Mouse (Mus musculus) CH12.LX (cell line): Measurements from ENCODE around the gene Ndufb2. TPM values are rescaled to one million over a fixed set of nuclear protein-coding genes. Genes with fewer than 3 reads are reported as not detected.

Experiments
- DNase-seq: peaks from one replicate; pipeline ENCODE4 v3.0.0-alpha.2; 2013; ENCODE audit errors: extremely low read depth
- H3K27ac ChIP-seq: 2 replicates; pipeline ENCODE4 v1.5.1; 2012; ENCODE audit warnings: low read depth, mild to moderate bottlenecking, control low read depth, moderate library complexity; ENCODE audit not compliant: insufficient read depth
- H3K27me3 ChIP-seq: replicated peaks from 2 replicates; pipeline ENCODE3; 2012; ENCODE audit warnings: inconsistent platforms
- H3K36me3 ChIP-seq, 2 experiments: replicated peaks in 1 of 2; 2 replicates each; pipeline versions ENCODE3 to v1.6.1; 2012; ENCODE audit warnings: inconsistent platforms in 1 of 2, low read length in 1 of 2, mild to moderate bottlenecking in 1 of 2, mixed read lengths in 1 of 2, moderate library complexity in 1 of 2; ENCODE audit not compliant: control insufficient read depth in 1 of 2, insufficient read depth in 1 of 2
- H3K4me1 ChIP-seq, 2 experiments: 2 replicates each; pipeline ENCODE4 v1.6.1; 2012; ENCODE audit warnings: inconsistent platforms in 1 of 2, moderate library complexity in 1 of 2; ENCODE audit not compliant: insufficient read depth in 2 of 2, control insufficient read depth in 1 of 2
- H3K4me2 ChIP-seq: 2 replicates; pipeline ENCODE4 v1.6.1; 2012; ENCODE audit warnings: low read depth, mild to moderate bottlenecking, control low read depth; ENCODE audit not compliant: poor library complexity, insufficient read depth, severe bottlenecking
- H3K4me3 ChIP-seq, 3 experiments: fragments of 150-350 bp in 1 of 3; sonication (generic) in 1 of 3; replicated peaks in 1 of 3; 2 replicates each; pipeline versions ENCODE3 to v1.5.1; 2011 to 2012; ENCODE audit warnings: low read depth in 2 of 3, low read length in 2 of 3, mild to moderate bottlenecking in 2 of 3, moderate library complexity in 2 of 3, control low read depth in 1 of 3, improper control_type of control experiment in 1 of 3, inconsistent platforms in 1 of 3, mixed read lengths in 1 of 3; ENCODE audit not compliant: poor library complexity in 1 of 3
- H3K79me2 ChIP-seq: replicated peaks from 2 replicates; pipeline ENCODE4 v1.6.1; 2012; ENCODE audit warnings: mild to moderate bottlenecking, moderate library complexity; ENCODE audit not compliant: control insufficient read depth, poor library complexity, insufficient read depth, severe bottlenecking; ENCODE audit errors: extremely low read depth
- H3K9ac ChIP-seq: 2 replicates; pipeline ENCODE4 v1.6.1; 2012; ENCODE audit warnings: low read depth, mild to moderate bottlenecking, control low read depth, moderate library complexity; ENCODE audit not compliant: insufficient read depth
- H3K9me3 ChIP-seq: replicated peaks from 2 replicates; pipeline ENCODE3; 2012; ENCODE audit warnings: low read length, inconsistent platforms, mixed read lengths
- BHLHE40 ChIP-seq: IDR thresholded peaks from 2 replicates; pipeline ENCODE4 v1.6.1; 2011; ENCODE audit warnings: mild to moderate bottlenecking, low read depth, low read length, improper control_type of control experiment
- CHD1 ChIP-seq: IDR thresholded peaks from 2 replicates; pipeline ENCODE4 v1.6.1; 2012; ENCODE audit warnings: low read depth, low read length, improper control_type of control experiment, inconsistent platforms
- CHD2 ChIP-seq: IDR thresholded peaks from 2 replicates; pipeline ENCODE4 v1.6.1; 2011; ENCODE audit warnings: low read length, improper control_type of control experiment
- CTCF ChIP-seq, 2 experiments: IDR thresholded peaks in 1 of 2; conservative IDR thresholded peaks in 1 of 2; 2 replicates each; pipeline ENCODE4 v1.5.1; 2011 to 2012; ENCODE audit warnings: low read depth in 2 of 2, low read length in 2 of 2, improper control_type of control experiment in 1 of 2, inconsistent platforms in 1 of 2, mild to moderate bottlenecking in 1 of 2, moderate library complexity in 1 of 2
- E2F4 ChIP-seq: IDR thresholded peaks from 2 replicates; pipeline ENCODE4 v1.6.1; 2011; ENCODE audit warnings: low read depth, low read length, improper control_type of control experiment; ENCODE audit not compliant: insufficient replicate concordance
- ELF1 ChIP-seq: IDR thresholded peaks from 2 replicates; pipeline ENCODE4 v1.6.1; 2014; ENCODE audit warnings: low read depth, mild to moderate bottlenecking, inconsistent platforms, low read length, improper control_type of control experiment
- GABPA ChIP-seq: IDR thresholded peaks from 2 replicates; pipeline ENCODE4 v1.6.1; 2012; ENCODE audit warnings: low read depth, low read length, improper control_type of control experiment, inconsistent platforms; ENCODE audit not compliant: insufficient replicate concordance
- HCFC1 ChIP-seq: IDR thresholded peaks from 2 replicates; pipeline ENCODE4 v1.6.1; 2012; ENCODE audit warnings: low read depth, mild to moderate bottlenecking, inconsistent platforms, low read length, improper control_type of control experiment
- IRF4 ChIP-seq: IDR thresholded peaks from 2 replicates; pipeline ENCODE4 v1.6.1; 2014; ENCODE audit warnings: low read depth, mild to moderate bottlenecking, inconsistent platforms, low read length, improper control_type of control experiment
- JUN ChIP-seq: IDR thresholded peaks from 2 replicates; pipeline ENCODE4 v1.6.1; 2011; ENCODE audit warnings: low read depth, mild to moderate bottlenecking, low read length, improper control_type of control experiment, moderate library complexity; ENCODE audit not compliant: insufficient read depth
- JUND ChIP-seq: conservative IDR thresholded peaks from 2 replicates; pipeline ENCODE4 v1.6.1; 2011; ENCODE audit warnings: low read depth, low read length, improper control_type of control experiment
- KAT2A ChIP-seq: IDR thresholded peaks from 2 replicates; pipeline ENCODE4 v1.6.1; 2012; ENCODE audit warnings: low read length, improper control_type of control experiment, inconsistent platforms; ENCODE audit not compliant: insufficient replicate concordance
- MAX ChIP-seq: IDR thresholded peaks from 2 replicates; pipeline ENCODE4 v1.6.1; 2011; ENCODE audit warnings: low read length, improper control_type of control experiment
- MEF2A ChIP-seq: IDR thresholded peaks from 2 replicates; pipeline ENCODE4 v1.6.1; 2014; ENCODE audit warnings: low read depth, mild to moderate bottlenecking, inconsistent platforms, low read length, improper control_type of control experiment, borderline replicate concordance
- MYC ChIP-seq: IDR thresholded peaks from 2 replicates; pipeline ENCODE4 v1.6.1; 2011; ENCODE audit warnings: low read depth, mild to moderate bottlenecking, improper control_type of control experiment, low read length
- NRF1 ChIP-seq: IDR thresholded peaks from 2 replicates; pipeline ENCODE4 v1.6.1; 2014; ENCODE audit warnings: low read depth, mild to moderate bottlenecking, inconsistent platforms, low read length, improper control_type of control experiment, moderate library complexity
- PAX5 ChIP-seq: IDR thresholded peaks from 2 replicates; pipeline ENCODE4 v1.6.1; 2012; ENCODE audit warnings: low read length, inconsistent platforms, mixed read lengths
- POLR2A ChIP-seq: IDR thresholded peaks from 2 replicates; pipeline ENCODE4 v1.6.1; 2011; ENCODE audit warnings: low read depth, mild to moderate bottlenecking, improper control_type of control experiment, low read length
- POLR2AphosphoS2 ChIP-seq: IDR thresholded peaks from 2 replicates; pipeline ENCODE4 v1.6.1; 2011; ENCODE audit warnings: low read depth, low read length, improper control_type of control experiment
- RAD21 ChIP-seq: IDR thresholded peaks from 2 replicates; pipeline ENCODE4 v1.6.1; 2011; ENCODE audit warnings: low read depth, mild to moderate bottlenecking, low read length, improper control_type of control experiment, moderate library complexity
- RCOR1 ChIP-seq: conservative IDR thresholded peaks from 2 replicates; pipeline ENCODE4 v1.6.1; 2012; ENCODE audit warnings: low read depth, mild to moderate bottlenecking, inconsistent platforms, low read length, improper control_type of control experiment
- SIN3A ChIP-seq: IDR thresholded peaks from 2 replicates; pipeline ENCODE4 v1.6.1; 2012; ENCODE audit warnings: low read length, improper control_type of control experiment, inconsistent platforms
- ZC3H11A ChIP-seq: IDR thresholded peaks from 2 replicates; pipeline ENCODE4 v1.6.1; 2012; ENCODE audit warnings: low read depth, mild to moderate bottlenecking, inconsistent platforms, low read length, improper control_type of control experiment
- ZMIZ1 ChIP-seq: IDR thresholded peaks from 2 replicates; pipeline ENCODE4 v1.6.1; 2012; ENCODE audit warnings: low read depth, mild to moderate bottlenecking, inconsistent platforms, low read length, improper control_type of control experiment
- dilution Hi-C: fragments of 300-500 bp; cut with MboI; formaldehyde crosslinking; loops from 2 replicates; pipeline ENCODE4 v1.14.3; 2020; ENCODE audit warnings: low sequenced_read_pairs; ENCODE audit not compliant: extremely low pct_unique_long_range_greater_than_20kb, extremely low pct_ligation_motif_present
- in situ Hi-C: fragments of 300-500 bp; cut with MboI; formaldehyde crosslinking; loops from 3 replicates; pipeline ENCODE4 v1.14.3; 2019; ENCODE audit warnings: low sequenced_read_pairs, low pct_ligation_motif_present, low pct_unique_long_range_greater_than_20kb, mixed read lengths
- polyA plus RNA-seq: library from polyadenylated mRNA; unstranded; fragments of >175 nt; gene quantifications from 2 replicates; pipeline ENCODE4 v1.2.1, GENCODE M21; 2012; ENCODE audit warnings: low read depth; ENCODE audit not compliant: insufficient read length
- total RNA-seq, 2 experiments: library from RNA; depleted of rRNA; stranded (reverse); fragments of 300-350 nt in 1 of 2; fragments of >200 nt in 1 of 2; gene quantifications; 2 replicates each; pipeline ENCODE4 v1.2.3; 2012 to 2014

Gene Ndufb2
- total and polyA plus RNA-seq, 3 experiments: 90.9 to 225 (median 162) TPM

GRCm38 (mm10) chr6:39545474-39545873 is 46.9 kb upstream of the Ndufb2 start:
- TF ChIP-seq POLR2AphosphoS2 (no peak), RAD21 (no peak), IRF4 (no peak), CTCF (conservative IDR thresholded peaks at IDR 0.05 in 1 of 2, IDR thresholded peaks at IDR 0.05 in 1 of 2; ENCODE audit: low read depth in 2 of 2, low read length in 2 of 2) (no peak), SIN3A (no peak)
- TF ChIP-seq, all 38 proteins: peak for 0
- dilution Hi-C loops (no loop called here), in situ Hi-C loops (no loop called here)

GRCm38 (mm10) chr6:39548030-39548429 is 44.3 kb upstream of the Ndufb2 start:
- Histone ChIP-seq H3K36me3 (peaks cover 4 to 21% of the 10 kb centered on the region in 2 experiments), H3K9ac (no peak overlapping the region)

More at GRCm38 (mm10) chr6:39545474-39545873, 46.9 kb upstream of the Ndufb2 start:
- Histone ChIP-seq H3K79me2 (no peaks in the 10 kb centered on the region), H3K9me3 (no peaks in the 10 kb centered on the region), H3K4me2 (no peak overlapping the region), H3K27ac (no peak overlapping the region), H3K9ac (no peak overlapping the region), H3K4me1 (peaks cover 0 to 21% of the 10 kb centered on the region in 2 experiments; a peak in 2 of 4 replicates), H3K4me3 (no peak overlapping the region), H3K36me3 (peaks cover 7 to 35% of the 10 kb centered on the region in 2 experiments), H3K27me3 (no peaks in the 10 kb centered on the region)
- DNase-seq: no peak

GRCm38 (mm10) chr6:39551981-39552636 is 40.3 kb upstream of the Ndufb2 start:
- peaks cover 7% of the 10 kb centered on the region for H3K27me3 ChIP-seq
- peak overlapping the region; percentile 98 for H3K27ac ChIP-seq
- H3K4me3 ChIP-seq: peak overlapping the region in 2 of 3 experiments; percentile 43 to 45
- peaks cover 2% of the 10 kb centered on the region for H3K9me3 ChIP-seq
- H3K4me1 ChIP-seq: peaks cover 0 to 26% of the 10 kb centered on the region in 2 experiments; a peak in 3 of 4 replicates
- H3K36me3 ChIP-seq: peaks cover 0 to 3% of the 10 kb centered on the region in 2 experiments
- H3K4me2 ChIP-seq: peak overlapping the region; percentile 88
- H3K79me2 ChIP-seq: no peaks in the 10 kb centered on the region; the same call in 1 of the 2 replicates
- in situ Hi-C loops: loop anchor here (5.0 kb wide), 1 partner anchor 35 kb away; no protein-coding TSS in a partner anchor
- dilution Hi-C loops: loop anchor here (25.0 kb wide), 1 partner anchor 90 kb away; no protein-coding TSS in a partner anchor
- H3K9ac ChIP-seq: peak overlapping the region; percentile 85
- DNase-seq: peak; percentile 98
- TF ChIP-seq MAX: no peak
- TF ChIP-seq PAX5: no peak
- TF ChIP-seq ELF1: peak; percentile 64
- 0 out of 2 replicates have a peak, but pooled peaks have one; percentile 35 for TF ChIP-seq MYC
- no peak for TF ChIP-seq GABPA
- peak; percentile 96 for TF ChIP-seq CHD2
- TF ChIP-seq RCOR1: peak; percentile 57
- peak; percentile 65 for TF ChIP-seq POLR2A
- TF ChIP-seq MEF2A: peak; percentile 77
- peak; percentile 83 for TF ChIP-seq JUN
- peak; percentile 86 for TF ChIP-seq JUND
- no peak for TF ChIP-seq NRF1
- no peak; the same call in 1 of the 2 replicates for TF ChIP-seq SIN3A
- TF ChIP-seq BHLHE40: peak; percentile 74
- TF ChIP-seq HCFC1: peak; percentile 33; the same call in 1 of the 2 replicates
- no peak for TF ChIP-seq KAT2A
- TF ChIP-seq E2F4: no peak
- 0 out of 2 replicates have a peak, but pooled peaks have one; percentile 41 for TF ChIP-seq CHD1
- TF ChIP-seq ZC3H11A: no peak

More at GRCm38 (mm10) chr6:39548030-39548429, 44.3 kb upstream of the Ndufb2 start:
- in situ Hi-C loops: no loop called here
- H3K4me2 ChIP-seq: no peak overlapping the region
- peaks cover 0 to 25% of the 10 kb centered on the region in 2 experiments; a peak in 3 of 4 replicates for H3K4me1 ChIP-seq
- H3K4me3 ChIP-seq: no peak overlapping the region
- DNase-seq: no peak
- no peaks in the 10 kb centered on the region for H3K27me3 ChIP-seq
- no peak for TF ChIP-seq ZMIZ1
- no peak for TF ChIP-seq MAX
- TF ChIP-seq, all 38 proteins: peak for 0
- Histone ChIP-seq H3K79me2 (no peaks in the 10 kb centered on the region; the same call in 1 of the 2 replicates), H3K27ac (no peak overlapping the region), H3K9me3 (no peaks in the 10 kb centered on the region)
- dilution Hi-C loops: no loop called here
